ENCODE assay signal across 10 mouse cellular contexts in the genomic region with DNA sequence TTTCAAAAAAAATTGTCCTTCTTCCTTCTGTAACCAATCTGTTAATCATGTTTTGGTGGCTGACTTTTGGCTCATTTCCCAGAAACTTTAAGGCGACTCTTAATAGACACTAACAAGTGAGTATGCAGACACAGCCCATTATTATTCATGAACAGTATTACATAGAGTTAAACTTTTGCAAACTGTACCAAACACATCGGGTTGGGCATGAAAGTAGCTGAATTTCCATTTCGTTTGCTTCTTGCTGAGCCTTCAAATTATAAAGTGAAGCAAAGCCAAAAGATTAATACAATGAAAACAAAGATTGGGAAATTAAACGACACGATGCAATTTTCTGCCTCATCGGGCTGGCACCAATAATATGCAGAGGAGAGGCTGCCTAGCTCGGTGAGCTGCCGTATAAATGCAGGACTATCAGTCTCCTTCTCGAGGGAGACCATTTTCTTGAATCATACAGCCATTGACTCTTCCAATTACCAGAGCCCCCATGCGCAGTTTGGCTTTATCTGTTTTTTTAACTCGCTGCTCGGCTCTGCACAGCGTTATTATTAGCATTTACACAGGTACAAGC.
A peak's percentile ranks its signal among the peaks of the same experiment; 100 is the strongest.
DNase-seq lines count a peak whose midpoint lies in the region; ATAC-seq and TF ChIP-seq lines count a peak whose summit lies in the region.
"Had no signal": no experiment of that assay in that cellular context is flagged by ENCODE, and none has a peak within 500 bp of the region (broad histone marks: within the 10 kb centered on the region; RNA-seq: fewer than 3 reads in every experiment).

No protein-coding gene starts in this region.

- no peak for TF ChIP-seq EP300 in lung, postnatal 0 days (IDR thresholded peaks at IDR 0.05)

- H3K4me2 ChIP-seq in forebrain, embryonic 13.5 days = peak overlapping the region; percentile 24
- no peak overlapping the region for H3K4me2 ChIP-seq in forebrain, embryonic 11.5 days (ENCODE audit: low read depth, low read length, severe bottlenecking)
- no peak overlapping the region for H3K4me2 ChIP-seq in lung, postnatal 0 days (replicated peaks; ENCODE audit: low read depth, low read length)
- peak overlapping the region; percentile 37 for H3K4me2 ChIP-seq in hindbrain, embryonic 13.5 days
- H3K4me2 ChIP-seq in midbrain, postnatal 0 days (ENCODE audit: low read depth, low read length, poor library complexity, severe bottlenecking) = peak overlapping the region; percentile 28; the same call in 1 of the 2 replicates

- WGBS in forebrain, embryonic 13.5 days = 36% methylated on average over 13 of the region's 13 CpGs
- WGBS in forebrain, embryonic 11.5 days = 66% methylated on average over 13 of the region's 13 CpGs
- 65% methylated on average over 13 of the region's 13 CpGs for WGBS in lung, postnatal 0 days
- 69% methylated on average over 13 of the region's 13 CpGs for WGBS in lung, adult 2 months
- WGBS in hindbrain, embryonic 13.5 days = 35% methylated on average over 13 of the region's 13 CpGs
- WGBS in midbrain, postnatal 0 days = 47% methylated on average over 13 of the region's 13 CpGs

- no peak overlapping the region for H3K27ac ChIP-seq in forebrain, embryonic 13.5 days
- no peak overlapping the region for H3K27ac ChIP-seq in forebrain, embryonic 11.5 days (ENCODE audit: low read depth, low read length)
- H3K27ac ChIP-seq in lung, postnatal 0 days (ENCODE audit: low read length) = no peak overlapping the region
- H3K27ac ChIP-seq in hindbrain, embryonic 13.5 days = peak overlapping the region; percentile 78
- no peak overlapping the region for H3K27ac ChIP-seq in midbrain, postnatal 0 days (ENCODE audit: low read depth, low read length)
- H3K27ac ChIP-seq: liver, embryonic 14.5 days had no signal

- no peak overlapping the region for H3K4me3 ChIP-seq in forebrain, embryonic 13.5 days
- H3K4me3 ChIP-seq in forebrain, embryonic 11.5 days (ENCODE audit: low read depth, low read length) = no peak overlapping the region
- H3K4me3 ChIP-seq in lung, postnatal 0 days (ENCODE audit: low read depth, low read length) = no peak overlapping the region
- no peak overlapping the region for H3K4me3 ChIP-seq in lung, adult 2 months (replicated peaks; ENCODE audit: extremely low read depth, low read depth, low read length)
- peak overlapping the region; percentile 3; the same call in 1 of the 2 replicates for H3K4me3 ChIP-seq in hindbrain, embryonic 13.5 days
- H3K4me3 ChIP-seq in midbrain, postnatal 0 days (ENCODE audit: low read depth, low read length) = no peak overlapping the region

- no peak for TF ChIP-seq POLR2A in lung, adult 2 months (IDR thresholded peaks at IDR 0.05; ENCODE audit: borderline replicate concordance, extremely low read depth, low read depth, low read length)

- H3K9ac ChIP-seq in forebrain, embryonic 13.5 days = no peak overlapping the region
- no peak overlapping the region for H3K9ac ChIP-seq in forebrain, embryonic 11.5 days (ENCODE audit: low read length)
- no peak overlapping the region for H3K9ac ChIP-seq in lung, postnatal 0 days (replicated peaks; ENCODE audit: low read depth)
- no peak overlapping the region for H3K9ac ChIP-seq in hindbrain, embryonic 13.5 days
- H3K9ac ChIP-seq in midbrain, postnatal 0 days (replicated peaks; ENCODE audit: low read length, poor library complexity, severe bottlenecking) = no peak overlapping the region
- H3K9ac ChIP-seq: liver, embryonic 14.5 days had no signal

- no peak for DNase-seq in forebrain, embryonic 11.5 days (ENCODE audit: low spot score)
- DNase-seq in lung, postnatal 0 days (ENCODE audit: low spot score) = peak; percentile 6
- no peak for DNase-seq in lung, adult 2 months
- DNase-seq in midbrain, postnatal 0 days (ENCODE audit: low spot score) = peak; percentile 74
- DNase-seq in embryo, embryonic 9.5 days (ENCODE audit: extremely low spot score) = no peak

- no peaks in the 10 kb centered on the region for H3K27me3 ChIP-seq in forebrain, embryonic 13.5 days
- no peaks in the 10 kb centered on the region for H3K27me3 ChIP-seq in forebrain, embryonic 11.5 days (ENCODE audit: control insufficient read depth, insufficient read depth, low read length)
- H3K27me3 ChIP-seq in lung, postnatal 0 days (replicated peaks; ENCODE audit: insufficient read depth, low read length) = no peaks in the 10 kb centered on the region
- H3K27me3 ChIP-seq in hindbrain, embryonic 13.5 days = no peaks in the 10 kb centered on the region
- no peaks in the 10 kb centered on the region for H3K27me3 ChIP-seq in midbrain, postnatal 0 days (ENCODE audit: insufficient read depth, low read length)

- no peaks in the 10 kb centered on the region for H3K9me3 ChIP-seq in forebrain, embryonic 13.5 days (replicated peaks)
- H3K9me3 ChIP-seq in forebrain, embryonic 11.5 days (ENCODE audit: control insufficient read depth, low read length) = no peaks in the 10 kb centered on the region
- no peaks in the 10 kb centered on the region for H3K9me3 ChIP-seq in lung, postnatal 0 days (ENCODE audit: low read length)
- no peaks in the 10 kb centered on the region for H3K9me3 ChIP-seq in hindbrain, embryonic 13.5 days
- no peaks in the 10 kb centered on the region for H3K9me3 ChIP-seq in midbrain, postnatal 0 days (ENCODE audit: low read length)

- peaks cover 5% of the 10 kb centered on the region; the same call in 1 of the 2 replicates for H3K4me1 ChIP-seq in forebrain, embryonic 13.5 days
- H3K4me1 ChIP-seq in forebrain, embryonic 11.5 days (replicated peaks; ENCODE audit: control insufficient read depth, insufficient read depth, low read length) = no peaks in the 10 kb centered on the region
- no peaks in the 10 kb centered on the region for H3K4me1 ChIP-seq in lung, postnatal 0 days (ENCODE audit: insufficient read depth, low read depth, low read length)
- H3K4me1 ChIP-seq in lung, adult 2 months (ENCODE audit: control insufficient read depth, insufficient read depth, low read length) = no peaks in the 10 kb centered on the region; the same call in 1 of the 2 replicates
- H3K4me1 ChIP-seq in hindbrain, embryonic 13.5 days (replicated peaks) = peaks cover 12% of the 10 kb centered on the region
- H3K4me1 ChIP-seq in midbrain, postnatal 0 days (ENCODE audit: insufficient read depth, low read length) = no peaks in the 10 kb centered on the region

- peak; percentile 72 for ATAC-seq in forebrain, embryonic 13.5 days
- no peak for ATAC-seq in forebrain, embryonic 11.5 days (replicated peaks; ENCODE audit: low FRiP score)
- no peak for ATAC-seq in lung, postnatal 0 days
- peak; percentile 83 for ATAC-seq in hindbrain, embryonic 13.5 days (ENCODE audit: low FRiP score)
- peak; percentile 74 for ATAC-seq in midbrain, postnatal 0 days (ENCODE audit: low FRiP score)
- no peak for ATAC-seq in cerebellum, adult (ENCODE audit: insufficient number of reproducible peaks, low FRiP score, low TSS enrichment)
- ATAC-seq: CD4-positive, CD25-positive, alpha-beta regulatory T cell, adult 4 months had no signal

- H3K36me3 ChIP-seq in forebrain, embryonic 13.5 days (ENCODE audit: poor library complexity, severe bottlenecking) = no peaks in the 10 kb centered on the region
- H3K36me3 ChIP-seq in forebrain, embryonic 11.5 days (ENCODE audit: control insufficient read depth, insufficient read depth, low read length) = no peaks in the 10 kb centered on the region
- no peaks in the 10 kb centered on the region for H3K36me3 ChIP-seq in lung, postnatal 0 days (ENCODE audit: insufficient read depth, low read length)
- no peaks in the 10 kb centered on the region for H3K36me3 ChIP-seq in hindbrain, embryonic 13.5 days
- no peaks in the 10 kb centered on the region for H3K36me3 ChIP-seq in midbrain, postnatal 0 days (ENCODE audit: insufficient read depth, low read length)

- no peak for TF ChIP-seq CTCF in lung, postnatal 0 days (IDR thresholded peaks at IDR 0.05)
- TF ChIP-seq CTCF in lung, adult 2 months (IDR thresholded peaks at IDR 0.05; ENCODE audit: insufficient read depth, low read length) = no peak
- TF ChIP-seq CTCF in midbrain, postnatal 0 days (IDR thresholded peaks at IDR 0.05) = no peak

Comparison
In these comparisons a context has a peak if more than half of its experiments do, and no peak if none do; other contexts are left out.
1. ATAC-seq: peak in forebrain, embryonic 13.5 days (single experiment), hindbrain, embryonic 13.5 days (single experiment) and midbrain, postnatal 0 days (single experiment); none in forebrain, embryonic 11.5 days (single experiment), lung, postnatal 0 days (single experiment) and cerebellum, adult (single experiment).
2. H3K4me2 ChIP-seq: peak in forebrain, embryonic 13.5 days (single experiment), hindbrain, embryonic 13.5 days (single experiment) and midbrain, postnatal 0 days (single experiment); none in forebrain, embryonic 11.5 days (single experiment) and lung, postnatal 0 days (single experiment).
3. DNase-seq: peak in lung, postnatal 0 days (single experiment) and midbrain, postnatal 0 days (single experiment); none in forebrain, embryonic 11.5 days (single experiment), lung, adult 2 months (single experiment) and embryo, embryonic 9.5 days (single experiment).